Comparison of ENCODE assay signal across 8 mouse cellular contexts in genomic region chr12:54695511-54696241, GRCm38 (mm10). TPM values are rescaled to one million over a fixed set of nuclear protein-coding genes. Genes with fewer than 3 reads are reported as not detected.
DNase-seq lines count a peak whose midpoint lies in the region; ATAC-seq lines count a peak whose summit lies in the region.

Eapp (minus strand) TSS chr12:54695897.

- H3K27me3 ChIP-seq in hindbrain, embryonic 12.5 days = no peaks in the 10 kb centered on the region

- H3K9ac ChIP-seq in hindbrain, embryonic 12.5 days = peak within 1 kb of the TSS; percentile 84

- H3K4me3 ChIP-seq in hindbrain, embryonic 12.5 days = peak within 1 kb of the TSS; percentile 75

- under 1% methylated on average over 57 of the region's 57 CpGs for WGBS in hindbrain, embryonic 12.5 days

- peak within 1 kb of the TSS; percentile 59 for H3K4me2 ChIP-seq in hindbrain, embryonic 12.5 days (replicated peaks)

- peak within 1 kb of the TSS; percentile 98 for H3K27ac ChIP-seq in hindbrain, embryonic 12.5 days

- DNase-seq in Muller cell, postnatal 12 days (ENCODE audit: inconsistent ontology term) = peak; percentile 95
- DNase-seq in cerebellum, adult 9-11 months = peak; percentile 97
- peak; percentile 95 for DNase-seq in frontal cortex, postnatal 10 days (ENCODE audit: low spot score in 2 of 2)
- DNase-seq in layer of hippocampus, postnatal 14 days (ENCODE audit: low spot score in 2 of 2) = peak; percentile 96 to 97
- peak; percentile 96 for DNase-seq in lung, postnatal 14 days
- peak; percentile 91 for DNase-seq in retina, adult 2 months (ENCODE audit: low read depth, low spot score)
- DNase-seq in thymus, postnatal 36 days = peak; percentile 94 to 97

- ATAC-seq in hindbrain, embryonic 12.5 days (ENCODE audit: low FRiP score) = peak; percentile 92

- peaks cover 10% of the 10 kb centered on the region for H3K36me3 ChIP-seq in hindbrain, embryonic 12.5 days

- H3K4me1 ChIP-seq in hindbrain, embryonic 12.5 days = peaks cover 4% of the 10 kb centered on the region; the same call in 1 of the 2 replicates

- H3K9me3 ChIP-seq in hindbrain, embryonic 12.5 days (replicated peaks) = no peaks in the 10 kb centered on the region

RNA-seq across cellular contexts. Expression of gene Eapp, which starts in this region (rescaled TPM):
- 79.8 and 85.3 TPM in 2 replicates for polyA plus RNA-seq in hindbrain, embryonic 12.5 days (2016; fragmentation: Nextera tagmentation; extraction: Ambion mirVana)
- total RNA-seq in layer of hippocampus, postnatal 14 days (2021) = 10 to 100 TPM; 39.2 to 40.1 TPM

Comparison
In these comparisons a context has a peak if more than half of its experiments do, and no peak if none do; other contexts are left out.
1. Peak in every context shown above with its lines: DNase-seq, ATAC-seq, H3K4me3 ChIP-seq and H3K27ac ChIP-seq.